In the genomic region with DNA sequence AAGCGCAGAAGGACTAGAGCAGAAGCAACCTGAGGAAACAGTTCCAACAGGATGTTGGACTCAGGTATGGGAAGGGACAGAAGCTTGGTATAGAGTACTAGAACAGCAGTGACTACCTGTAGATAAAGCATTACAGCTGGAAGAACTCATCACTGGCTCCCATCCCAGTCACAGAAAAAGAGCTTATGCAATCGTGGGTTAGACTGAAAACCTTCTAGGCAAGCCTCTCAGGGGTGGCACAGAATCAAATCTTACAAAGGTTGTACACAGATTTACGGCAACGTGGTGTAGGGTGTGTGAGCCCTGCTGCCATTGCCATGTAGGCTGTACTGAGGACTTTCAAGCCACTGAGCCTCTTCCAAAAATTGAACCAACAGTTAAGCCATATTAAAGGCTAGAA, we compare ENCODE assay signal across 8 mouse cellular contexts.
"Had no signal": no experiment of that assay in that cellular context is flagged by ENCODE, and none has a peak within 500 bp of the region (broad histone marks: within the 10 kb centered on the region; RNA-seq: fewer than 3 reads in every experiment).

No protein-coding gene starts in this region.

- DNase-seq: kidney, adult 11 months; kidney, adult 9 months; kidney, postnatal 36 days; lung, adult 2 months; lung, postnatal 36 days; right cerebral cortex, adult 18-20 months; right cerebral cortex, postnatal 25 days; thymus, postnatal 36 days had no signal
